Mouse (Mus musculus) lung, embryonic 14.5 days (tissue): ENCODE measurements around the gene 4930516K23Rik. TPM values are rescaled to one million over a fixed set of nuclear protein-coding genes. Genes with fewer than 3 reads are reported as not detected.

ENCODE experiments used
- ATAC-seq: fragments of 200-750 bp; cut with Nextera tagmentation; 2 replicates; pipeline ENCODE4 v1.8.0; 2017; ENCODE audit warnings: mild to moderate bottlenecking, moderate TSS enrichment, moderate library complexity; ENCODE audit not compliant: insufficient read depth
- DNase-seq: peaks from one replicate; pipeline ENCODE4 v3.0.0-alpha.2; 2015
- H3K27ac ChIP-seq: fragments of 300-500 bp; sonication (generic); 2 replicates; pipeline ENCODE4 v1.5.1; 2014; ENCODE audit warnings: low read depth, mild to moderate bottlenecking, moderate library complexity
- H3K27me3 ChIP-seq: fragments of 300-500 bp; sonication (generic); 2 replicates; pipeline ENCODE4 v1.6.1; 2014; ENCODE audit warnings: low read length, control low read depth; ENCODE audit not compliant: insufficient read depth
- H3K36me3 ChIP-seq: fragments of 300-500 bp; sonication (generic); 2 replicates; pipeline ENCODE4 v1.6.1; 2014; ENCODE audit warnings: control low read depth; ENCODE audit not compliant: insufficient read depth
- H3K4me1 ChIP-seq: fragments of 300-500 bp; sonication (generic); 2 replicates; pipeline ENCODE4 v1.6.1; 2014; ENCODE audit warnings: antibody characterized with exemption, control low read depth; ENCODE audit not compliant: insufficient read depth
- H3K4me2 ChIP-seq: fragments of 300-500 bp; sonication (generic); 2 replicates; pipeline ENCODE4 v1.6.1; 2014; ENCODE audit warnings: mild to moderate bottlenecking
- H3K4me3 ChIP-seq: fragments of 300-500 bp; sonication (generic); 2 replicates; pipeline ENCODE4 v1.5.1; 2014; ENCODE audit warnings: low read depth, low read length
- H3K9ac ChIP-seq: fragments of 300-500 bp; sonication (generic); 2 replicates; pipeline ENCODE4 v1.6.1; 2014
- H3K9me3 ChIP-seq: fragments of 300-500 bp; sonication (generic); 2 replicates; pipeline ENCODE4 v1.6.1; 2016; ENCODE audit warnings: low read depth, low read length, control low read depth
- CTCF ChIP-seq: IDR thresholded peaks from 2 replicates; pipeline ENCODE4 v1.5.1; 2016; ENCODE audit warnings: antibody characterized with exemption, low read depth
- WGBS: fragments of 180-500 bp; shearing (Covaris S2); extraction: QIAGEN DNeasy Blood & Tissue Kit; methylation state at CpG from one replicate; pipeline ENCODE4 v1.1.7; 2014; 5-methylcytosine and 5-hydroxymethylcytosine counted together
- polyA plus RNA-seq: library from polyadenylated mRNA; unstranded; fragments of >200 nt; fragmentation: Nextera tagmentation; extraction: Ambion mirVana; gene quantifications from 2 replicates; pipeline ENCODE4 v1.2.1, GENCODE M21; 2014

4930516K23Rik gene
- not detected in 2 replicates for polyA plus RNA-seq

DNA sequence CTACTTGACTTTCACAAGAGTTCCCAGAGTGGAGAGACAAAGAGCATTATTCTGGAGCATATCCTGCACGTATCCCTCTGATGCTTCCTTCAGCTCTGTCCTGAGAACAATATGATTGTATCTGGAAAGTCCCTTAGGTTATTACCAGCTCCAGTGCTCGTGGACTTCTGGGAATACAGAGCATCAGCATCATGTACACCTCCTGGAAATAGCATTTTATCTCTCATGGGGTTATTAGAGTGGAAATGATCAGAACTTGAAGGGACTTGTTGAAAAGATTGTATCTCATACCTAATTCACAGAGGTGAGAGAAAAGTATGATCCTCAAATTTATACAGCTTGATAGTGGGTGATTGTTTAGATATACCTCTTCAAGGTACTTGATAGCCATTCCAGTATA is at the start of gene 4930516K23Rik:
TSS of gene 4930516K23Rik (minus strand) at position 101 of the 400 bp plus-strand sequence.
- no peak for DNase-seq
- WGBS = 45% methylated on average over 2 of the region's 2 CpGs
- no peaks in the 10 kb centered on the region for H3K36me3 ChIP-seq
- H3K4me2 ChIP-seq = no peak within 1 kb of the TSS
- no peak for ATAC-seq
- no peaks in the 10 kb centered on the region for H3K27me3 ChIP-seq
- H3K4me3 ChIP-seq = no peak within 1 kb of the TSS
- no peaks in the 10 kb centered on the region for H3K9me3 ChIP-seq
- H3K9ac ChIP-seq = no peak within 1 kb of the TSS
- H3K4me1 ChIP-seq = no peaks in the 10 kb centered on the region
- H3K27ac ChIP-seq = no peak within 1 kb of the TSS
- no peak for TF ChIP-seq CTCF

GRCm38 (mm10) chr7:104104757-104104972 is 43.4 kb upstream of the 4930516K23Rik start, which contains the start of gene Olfr646:
Gene Olfr646 (plus strand): TSS chr7:104104873.
- Histone ChIP-seq H3K36me3 (no peaks in the 10 kb centered on the region), H3K27ac (no peak within 1 kb of the TSS), H3K9me3 (no peaks in the 10 kb centered on the region), H3K4me1 (no peaks in the 10 kb centered on the region), H3K4me2 (no peak within 1 kb of the TSS), H3K9ac (no peak within 1 kb of the TSS), H3K4me3 (no peak within 1 kb of the TSS), H3K27me3 (no peaks in the 10 kb centered on the region)
- TF ChIP-seq CTCF = no peak
- no peak for DNase-seq
- no peak for ATAC-seq

GRCm38 (mm10) chr7:104103913-104104756 is 42.9 kb upstream of the 4930516K23Rik start:
- WGBS = 67% methylated on average over 4 of the region's 4 CpGs
- ATAC-seq (no peak), DNase-seq (no peak)
- Histone ChIP-seq H3K4me1 (no peaks in the 10 kb centered on the region), H3K9me3 (no peaks in the 10 kb centered on the region), H3K36me3 (no peaks in the 10 kb centered on the region), H3K27me3 (no peaks in the 10 kb centered on the region), H3K4me2 (no peak overlapping the region), H3K9ac (no peak overlapping the region), H3K27ac (no peak overlapping the region), H3K4me3 (no peak overlapping the region)
- no peak for TF ChIP-seq CTCF

- TF ChIP-seq CTCF = no peak
- ATAC-seq = no peak
- no peaks in the 10 kb centered on the region for H3K9me3 ChIP-seq
- no peak within 1 kb of the TSS for H3K4me3 ChIP-seq
- H3K4me2 ChIP-seq = no peak within 1 kb of the TSS
- H3K9ac ChIP-seq = no peak within 1 kb of the TSS
- H3K27me3 ChIP-seq = no peaks in the 10 kb centered on the region
- WGBS = 71% methylated on average over 1 of the region's 1 CpGs
- no peak within 1 kb of the TSS for H3K27ac ChIP-seq
- H3K4me1 ChIP-seq = no peaks in the 10 kb centered on the region
- no peaks in the 10 kb centered on the region for H3K36me3 ChIP-seq
- no peak for DNase-seq
These were observed 24.1 kb upstream of the 4930516K23Rik start, which contains the start of gene Olfr645 for GRCm38 (mm10) chr7:104085365-104085764. Gene Olfr645 (minus strand): TSS chr7:104085465.

- no peaks in the 10 kb centered on the region for H3K36me3 ChIP-seq
- WGBS = 57% methylated on average over 2 of the region's 2 CpGs
These were observed 10.5 kb upstream of the 4930516K23Rik start, which contains the start of gene Olfr644 for GRCm38 (mm10) chr7:104071769-104072168. Gene Olfr644 (minus strand): TSS chr7:104071869.

DNA sequence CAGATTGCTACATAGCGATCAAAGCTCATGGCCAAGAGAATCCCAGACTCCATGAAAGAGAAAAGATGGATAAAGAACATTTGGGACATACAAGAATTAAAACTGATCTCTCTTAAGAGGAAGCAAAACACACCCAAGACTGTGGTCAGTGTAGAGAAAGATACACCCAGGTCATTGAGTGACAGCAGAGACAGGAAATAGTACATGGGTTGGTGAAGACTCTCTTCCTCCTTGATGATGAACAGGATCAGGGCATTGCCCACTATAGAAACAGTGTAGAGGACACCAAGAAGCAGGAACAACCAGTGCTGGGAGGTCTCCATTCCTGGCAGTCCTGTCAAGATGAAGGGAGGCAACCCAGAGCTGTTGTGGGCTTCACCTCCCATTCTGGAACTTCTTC is 2.0 kb downstream of the 4930516K23Rik start:
- no peaks in the 10 kb centered on the region for H3K27me3 ChIP-seq
- no peak overlapping the region for H3K4me2 ChIP-seq
- no peak overlapping the region for H3K4me3 ChIP-seq
- no peaks in the 10 kb centered on the region for H3K36me3 ChIP-seq
- H3K9ac ChIP-seq = no peak overlapping the region
- no peak for TF ChIP-seq CTCF
- H3K4me1 ChIP-seq = no peaks in the 10 kb centered on the region
- DNase-seq (no peak), ATAC-seq (no peak)
- no peaks in the 10 kb centered on the region for H3K9me3 ChIP-seq
- 88% methylated on average over 1 of the region's 1 CpGs for WGBS
- H3K27ac ChIP-seq = no peak overlapping the region

More at GRCm38 (mm10) chr7:104071769-104072168, 10.5 kb upstream of the 4930516K23Rik start, which contains the start of gene Olfr644:
- no peak for DNase-seq
- Histone ChIP-seq H3K9ac (no peak within 1 kb of the TSS), H3K9me3 (no peaks in the 10 kb centered on the region), H3K4me1 (no peaks in the 10 kb centered on the region), H3K4me2 (no peak within 1 kb of the TSS), H3K27me3 (no peaks in the 10 kb centered on the region), H3K27ac (no peak within 1 kb of the TSS), H3K4me3 (no peak within 1 kb of the TSS)
- ATAC-seq = no peak
- no peak for TF ChIP-seq CTCF

DNA sequence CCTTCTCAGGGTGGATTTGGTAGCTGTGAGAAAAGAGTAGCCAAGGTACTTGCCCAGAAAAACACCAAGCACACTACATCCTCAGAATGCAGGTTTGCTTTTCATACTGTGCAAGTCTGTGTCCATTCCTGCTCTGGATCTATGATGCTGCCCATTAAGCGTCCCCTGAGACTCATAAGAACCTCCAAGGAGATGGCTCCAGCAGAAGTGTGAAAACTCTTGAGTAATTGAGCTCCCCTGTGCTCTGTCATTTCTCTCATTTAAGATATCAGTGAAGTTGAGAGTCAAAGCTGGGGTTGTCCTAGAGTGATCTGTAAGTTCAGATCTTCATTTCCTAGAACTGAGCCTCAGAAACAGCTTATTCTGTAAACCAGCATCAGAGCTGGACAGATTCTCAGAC is 8.7 kb downstream of the 4930516K23Rik start, which contains the start of gene Olfr642:
TSS of gene Olfr642 (minus strand) at position 101 of the 400 bp plus-strand sequence.
- H3K27ac ChIP-seq = no peak within 1 kb of the TSS
- no peaks in the 10 kb centered on the region for H3K4me1 ChIP-seq
- H3K4me3 ChIP-seq = no peak within 1 kb of the TSS
- no peak within 1 kb of the TSS for H3K9ac ChIP-seq
- 72% methylated on average over 1 of the region's 1 CpGs for WGBS
- H3K36me3 ChIP-seq = no peaks in the 10 kb centered on the region
- no peak for TF ChIP-seq CTCF
- H3K9me3 ChIP-seq = no peaks in the 10 kb centered on the region
- DNase-seq (no peak), ATAC-seq (no peak)
- H3K4me2 ChIP-seq = no peak within 1 kb of the TSS
- H3K27me3 ChIP-seq = no peaks in the 10 kb centered on the region
